Mouse (Mus musculus): ENCODE data around the gene Slc6a13. TPM values are rescaled to one million over a fixed set of nuclear protein-coding genes. Genes with fewer than 3 reads are reported as not detected.

Slc6a13 gene
- total RNA-seq, 1 experiment: 1.7 TPM

DNA sequence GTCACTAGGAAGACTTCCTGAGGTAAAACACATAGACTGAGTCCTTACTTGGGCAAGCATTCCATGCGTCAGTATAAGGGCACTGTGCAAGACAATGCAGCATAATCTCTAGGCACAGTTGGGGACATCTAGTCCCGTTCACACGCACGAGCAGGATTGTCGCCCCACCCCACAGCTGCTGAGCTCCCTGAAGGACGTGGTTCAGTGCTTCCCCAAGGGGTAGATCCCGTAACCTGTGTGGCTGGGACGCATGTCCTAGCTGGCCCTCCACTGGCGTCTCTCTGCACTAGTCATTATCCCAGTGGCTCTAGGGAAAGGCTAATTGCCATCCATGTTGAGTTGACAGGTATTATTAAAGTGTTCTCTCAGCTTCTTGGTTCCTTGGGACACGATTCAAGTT, 82.0 kb downstream of the Slc6a13 start:
- Histone ChIP-seq H3K9me3 (ENCODE audit: control insufficient read depth, insufficient read depth, low read depth, low read length) (no peaks in the 10 kb centered on the region), H3K36me3 (ENCODE audit: control insufficient read depth, insufficient read depth, low read length, poor library complexity, severe bottlenecking) (no peaks in the 10 kb centered on the region), H3K27ac (ENCODE audit: insufficient read depth, low read depth, low read length, poor library complexity, severe bottlenecking) (no peak overlapping the region), H3K4me3 (ENCODE audit: insufficient read depth in 1 of 2, low read depth in 1 of 2, low read length in 2 of 2, poor library complexity in 1 of 2, severe bottlenecking in 1 of 2) (no peak overlapping the region), H3K4me1 (ENCODE audit: control insufficient read depth in 2 of 2, insufficient read depth in 2 of 2, low read length in 2 of 2, poor library complexity in 1 of 2) (0 out of 4 replicates have a peak, but pooled peaks cover 0 to 3% of the 10 kb centered on the region in 2 experiments), H3K9ac (ENCODE audit: insufficient read depth, low read depth, low read length, poor library complexity, severe bottlenecking) (no peak overlapping the region)
- in situ Hi-C loops (cut with MboI; ENCODE audit: low sequenced_read_pairs in 2 of 2, unreplicated experiment in 2 of 2): no loop called here
- no peak for DNase-seq (ENCODE audit: low read depth, low spot score)
- TF ChIP-seq HCFC1 (IDR thresholded peaks at IDR 0.05; ENCODE audit: borderline replicate concordance, insufficient read depth, low read length) (no peak), ZC3H11A (IDR thresholded peaks at IDR 0.05; ENCODE audit: borderline replicate concordance, low read depth, low read length) (no peak)

DNA sequence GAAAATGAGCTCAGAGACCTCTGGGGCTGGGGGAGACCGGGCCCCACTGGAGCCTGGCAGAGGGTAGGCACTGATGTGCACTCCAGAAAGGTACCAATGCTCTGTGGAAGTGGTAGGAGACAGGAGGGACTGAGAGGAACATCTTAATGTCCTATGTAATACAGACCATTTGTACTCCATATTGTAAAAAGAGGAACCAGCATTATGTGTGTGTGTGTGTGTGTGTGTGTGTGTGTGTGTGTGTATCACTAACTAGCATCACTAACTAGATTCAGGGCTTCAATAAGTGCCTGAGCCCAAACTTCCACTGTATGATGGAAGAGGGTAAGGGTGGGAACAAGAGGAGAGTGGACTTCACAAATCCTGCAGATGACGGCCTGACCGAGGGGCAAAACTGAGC, 85.4 kb downstream of the Slc6a13 start:
- Histone ChIP-seq H3K36me3 (ENCODE audit: control insufficient read depth, insufficient read depth, low read length, poor library complexity, severe bottlenecking) (no peaks in the 10 kb centered on the region), H3K9ac (ENCODE audit: insufficient read depth, low read depth, low read length, poor library complexity, severe bottlenecking) (no peak overlapping the region), H3K4me3 (ENCODE audit: insufficient read depth in 1 of 2, low read depth in 1 of 2, low read length in 2 of 2, poor library complexity in 1 of 2, severe bottlenecking in 1 of 2) (no peak overlapping the region), H3K4me1 (ENCODE audit: control insufficient read depth in 2 of 2, insufficient read depth in 2 of 2, low read length in 2 of 2, poor library complexity in 1 of 2) (no peaks in the 10 kb centered on the region), H3K9me3 (ENCODE audit: control insufficient read depth, insufficient read depth, low read depth, low read length) (no peaks in the 10 kb centered on the region), H3K27ac (ENCODE audit: insufficient read depth, low read depth, low read length, poor library complexity, severe bottlenecking) (no peak overlapping the region)
- no peak for DNase-seq (ENCODE audit: low read depth, low spot score)
- TF ChIP-seq HCFC1 (IDR thresholded peaks at IDR 0.05; ENCODE audit: borderline replicate concordance, insufficient read depth, low read length) (no peak), CHD2 (IDR thresholded peaks at IDR 0.05; ENCODE audit: low read depth, low read length) (no peak), MAFK (IDR thresholded peaks at IDR 0.05; ENCODE audit: insufficient read depth, low read depth, low read length) (no peak), ZNF384 (IDR thresholded peaks at IDR 0.05; ENCODE audit: low read depth, low read length) (no peak), ZC3H11A (IDR thresholded peaks at IDR 0.05; ENCODE audit: borderline replicate concordance, low read depth, low read length) (no peak)
- in situ Hi-C loops (cut with MboI; ENCODE audit: low sequenced_read_pairs in 2 of 2, unreplicated experiment in 2 of 2): no loop called here

Other genes starting within 250 kb of the Slc6a13 start
- 30.0 and 30.9 TPM in 2 replicates for gene Mical3, start 169.2 kb upstream of the Slc6a13 start, total RNA-seq (2012; rRNA removed)
- gene Pex26, start 116.6 kb upstream of the Slc6a13 start, total RNA-seq (2012; rRNA removed): 6.6 and 7.6 TPM in 2 replicates
- 0.37 and 0.62 TPM in 2 replicates for gene Tuba8, start 89.5 kb upstream of the Slc6a13 start, total RNA-seq (2012; rRNA removed)
- gene Usp18, start 54.3 kb upstream of the Slc6a13 start, total RNA-seq (2012; rRNA removed): 0.09 TPM in 1 of 2 replicates, not detected in the other
- gene Slc6a12, start 42.8 kb downstream of the Slc6a13 start, total RNA-seq (2012; rRNA removed): 0.45 and 1.3 TPM in 2 replicates
- 0.18 and 0.26 TPM in 2 replicates for gene Iqsec3, start 173.5 kb downstream of the Slc6a13 start, total RNA-seq (2012; rRNA removed)